Mouse (Mus musculus) spleen, postnatal 14 days (tissue): ENCODE data around the gene Vmn2r115.
"Not testable (repeated sequence)": the region's sequence is repeated elsewhere in the genome, so short reads cannot be mapped to it uniquely, and the experiment has no call there.

Experiments used
- DNase-seq, 2 experiments: peaks; one replicate each; pipeline ENCODE4 v3.0.0; 2021 to 2022; ENCODE audit warnings: low spot score in 2 of 2

The Vmn2r115 gene

GRCm38 (mm10) chr17:23343441-23343840, at the start of gene Vmn2r115:
Vmn2r115 (plus strand) TSS chr17:23343741.
- not testable (repeated sequence) for DNase-seq

- DNase-seq, result not testable (repeated sequence)
Measured at GRCm38 (mm10) chr17:23312437-23312836, 31.1 kb upstream of the Vmn2r115 start, which contains the start of gene Vmn2r114. Vmn2r114 (minus strand) TSS chr17:23312537.

- no peak for DNase-seq
Measured at GRCm38 (mm10) chr17:23330657-23331056, 12.9 kb upstream of the Vmn2r115 start.

GRCm38 (mm10) chr17:23351644-23352043, 8.1 kb downstream of the Vmn2r115 start:
- no peak for DNase-seq

GRCm38 (mm10) chr17:23384304-23384703, 40.8 kb downstream of the Vmn2r115 start, which contains the start of gene Vmn2r116:
Vmn2r116 (plus strand) TSS chr17:23384604.
- DNase-seq, result not testable (repeated sequence)
